Mouse (Mus musculus): ENCODE measurements around the gene Dguok. TPM values are rescaled to one million over a fixed set of nuclear protein-coding genes. Genes with fewer than 3 reads are reported as not detected.

The Dguok gene
- polyA plus RNA-seq, 1 experiment: 50.0 TPM

- Histone ChIP-seq H3K4me1 (ENCODE audit: control insufficient read depth, insufficient read depth, low read length) (peaks cover 6% of the 10 kb centered on the region; the same call in 1 of the 2 replicates), H3K27me3 (replicated peaks; ENCODE audit: control insufficient read depth, insufficient read depth, low read length) (no peaks in the 10 kb centered on the region), H3K36me3 (ENCODE audit: control insufficient read depth, insufficient read depth, low read length) (no peaks in the 10 kb centered on the region), H3K4me3 (ENCODE audit: insufficient read depth, low read depth, low read length) (no peak overlapping the region), H3K27ac (ENCODE audit: insufficient read depth, low read depth, low read length) (no peak overlapping the region)
- 55% methylated on average over 2 of the region's 2 CpGs for WGBS
- DNase-seq: peak; percentile 10
- TF ChIP-seq CTCF (conservative IDR thresholded peaks at IDR 0.05; ENCODE audit: insufficient read depth, insufficient read length, low read depth, low read length) (peak; percentile 46; the same call in 1 of the 2 replicates), POLR2A (IDR thresholded peaks at IDR 0.05; ENCODE audit: low read depth, low read length) (no peak)
Observed at GRCm38 (mm10) chr6:83510210-83510609, 3.4 kb upstream of the Dguok start.

DNA sequence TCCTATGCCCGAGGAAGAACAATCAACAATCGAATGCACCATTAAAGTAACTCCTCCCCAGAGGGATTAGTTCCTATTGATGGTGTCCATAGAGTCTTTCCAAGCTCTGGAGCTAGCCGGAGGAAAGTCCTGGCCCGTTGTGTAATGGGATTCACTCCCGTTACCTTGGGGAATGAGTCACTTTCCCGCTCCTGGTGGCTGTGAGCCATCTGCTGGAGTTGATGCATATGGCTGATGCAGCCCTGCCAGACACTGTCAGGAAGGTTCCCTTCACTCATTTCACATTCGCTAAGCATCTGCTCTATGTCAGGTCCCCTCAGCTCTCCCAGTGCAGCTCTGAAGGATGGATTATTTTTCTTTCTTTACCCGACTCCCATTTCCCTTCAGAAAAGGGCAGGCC is 2.7 kb upstream of the Dguok start:
- 34% methylated on average over 8 of the region's 8 CpGs for WGBS
- Histone ChIP-seq H3K27ac (ENCODE audit: insufficient read depth, low read depth, low read length) (no peak overlapping the region), H3K36me3 (ENCODE audit: control insufficient read depth, insufficient read depth, low read length) (no peaks in the 10 kb centered on the region), H3K27me3 (replicated peaks; ENCODE audit: control insufficient read depth, insufficient read depth, low read length) (no peaks in the 10 kb centered on the region), H3K4me3 (ENCODE audit: insufficient read depth, low read depth, low read length) (no peak overlapping the region), H3K4me1 (ENCODE audit: control insufficient read depth, insufficient read depth, low read length) (peaks cover 6% of the 10 kb centered on the region; the same call in 1 of the 2 replicates)
- TF ChIP-seq POLR2A (IDR thresholded peaks at IDR 0.05; ENCODE audit: low read depth, low read length) (no peak), CTCF (conservative IDR thresholded peaks at IDR 0.05; ENCODE audit: insufficient read depth, insufficient read length, low read depth, low read length) (no peak)
- peak; percentile 8 for DNase-seq

GRCm38 (mm10) chr6:83507168-83507546 is 388 bp upstream of the Dguok start:
- Histone ChIP-seq H3K27ac (ENCODE audit: insufficient read depth, low read depth, low read length) (peak overlapping the region; percentile 73), H3K36me3 (ENCODE audit: control insufficient read depth, insufficient read depth, low read length) (no peaks in the 10 kb centered on the region), H3K4me1 (ENCODE audit: control insufficient read depth, insufficient read depth, low read length) (peaks cover 14% of the 10 kb centered on the region), H3K27me3 (replicated peaks; ENCODE audit: control insufficient read depth, insufficient read depth, low read length) (no peaks in the 10 kb centered on the region), H3K4me3 (ENCODE audit: insufficient read depth, low read depth, low read length) (peak overlapping the region; percentile 27)
- DNase-seq: no peak
- TF ChIP-seq CTCF (conservative IDR thresholded peaks at IDR 0.05; ENCODE audit: insufficient read depth, insufficient read length, low read depth, low read length) (no peak), POLR2A (IDR thresholded peaks at IDR 0.05; ENCODE audit: low read depth, low read length) (no peak)
- 13% methylated on average over 6 of the region's 6 CpGs for WGBS

DNA sequence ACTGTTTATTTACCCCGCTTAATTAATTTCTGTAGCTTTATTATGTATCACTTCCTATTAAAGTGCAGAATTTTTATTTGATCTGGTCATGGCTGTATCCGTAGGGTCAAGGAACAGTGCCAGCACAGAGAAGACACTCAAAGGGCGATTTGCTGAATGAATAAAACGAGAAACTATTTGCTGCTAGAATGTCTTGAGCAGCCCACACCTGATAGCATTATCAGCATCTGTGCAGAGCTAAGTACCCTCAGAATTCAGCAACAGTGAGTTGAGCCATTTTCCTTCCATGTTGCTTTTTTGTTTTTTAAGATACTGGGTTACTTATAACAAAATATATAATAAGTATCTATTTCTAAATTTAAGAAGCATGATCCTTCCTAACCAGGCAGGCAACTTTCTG is 1.2 kb downstream of the Dguok start:
- TF ChIP-seq POLR2A (IDR thresholded peaks at IDR 0.05; ENCODE audit: low read depth, low read length) (no peak), CTCF (conservative IDR thresholded peaks at IDR 0.05; ENCODE audit: insufficient read depth, insufficient read length, low read depth, low read length) (no peak)
- H3K4me3 ChIP-seq (ENCODE audit: insufficient read depth, low read depth, low read length): no peak overlapping the region
- WGBS: 84% methylated on average over 4 of the region's 4 CpGs

GRCm38 (mm10) chr6:83503361-83503760 is 3.4 kb downstream of the Dguok start:
- no peak for DNase-seq
- Histone ChIP-seq H3K4me1 (ENCODE audit: control insufficient read depth, insufficient read depth, low read length) (peaks cover 23% of the 10 kb centered on the region), H3K36me3 (ENCODE audit: control insufficient read depth, insufficient read depth, low read length) (no peaks in the 10 kb centered on the region), H3K4me3 (ENCODE audit: insufficient read depth, low read depth, low read length) (no peak overlapping the region), H3K27me3 (replicated peaks; ENCODE audit: control insufficient read depth, insufficient read depth, low read length) (no peaks in the 10 kb centered on the region), H3K27ac (ENCODE audit: insufficient read depth, low read depth, low read length) (no peak overlapping the region; the same call in 1 of the 2 replicates)
- TF ChIP-seq CTCF (conservative IDR thresholded peaks at IDR 0.05; ENCODE audit: insufficient read depth, insufficient read length, low read depth, low read length) (no peak), POLR2A (IDR thresholded peaks at IDR 0.05; ENCODE audit: low read depth, low read length) (no peak)
- 62% methylated on average over 3 of the region's 3 CpGs for WGBS

More for the DNA sequence above, 1.2 kb downstream of the Dguok start:
- H3K27me3 ChIP-seq (replicated peaks; ENCODE audit: control insufficient read depth, insufficient read depth, low read length): no peaks in the 10 kb centered on the region
- DNase-seq: no peak
- H3K36me3 ChIP-seq (ENCODE audit: control insufficient read depth, insufficient read depth, low read length): no peaks in the 10 kb centered on the region
- H3K27ac ChIP-seq (ENCODE audit: insufficient read depth, low read depth, low read length): no peak overlapping the region
- peaks cover 23% of the 10 kb centered on the region for H3K4me1 ChIP-seq (ENCODE audit: control insufficient read depth, insufficient read depth, low read length)

GRCm38 (mm10) chr6:83502656-83503055 is 4.1 kb downstream of the Dguok start:
- no peaks in the 10 kb centered on the region for H3K36me3 ChIP-seq (ENCODE audit: control insufficient read depth, insufficient read depth, low read length)
- 73% methylated on average over 3 of the region's 3 CpGs for WGBS
- H3K27ac ChIP-seq (ENCODE audit: insufficient read depth, low read depth, low read length): peak overlapping the region; percentile 86
- H3K4me3 ChIP-seq (ENCODE audit: insufficient read depth, low read depth, low read length): no peak overlapping the region
- peak; percentile 33 for DNase-seq
- H3K4me1 ChIP-seq (ENCODE audit: control insufficient read depth, insufficient read depth, low read length): peaks cover 23% of the 10 kb centered on the region
- TF ChIP-seq POLR2A (IDR thresholded peaks at IDR 0.05; ENCODE audit: low read depth, low read length): no peak
- no peak for TF ChIP-seq CTCF (conservative IDR thresholded peaks at IDR 0.05; ENCODE audit: insufficient read depth, insufficient read length, low read depth, low read length)
- no peaks in the 10 kb centered on the region for H3K27me3 ChIP-seq (replicated peaks; ENCODE audit: control insufficient read depth, insufficient read depth, low read length)

- H3K27ac ChIP-seq (ENCODE audit: insufficient read depth, low read depth, low read length): peak overlapping the region; percentile 86
- DNase-seq: peak; percentile 34
Observed at GRCm38 (mm10) chr6:83501524-83502310, 5.1 kb downstream of the Dguok start.

More at GRCm38 (mm10) chr6:83501524-83502310, 5.1 kb downstream of the Dguok start:
- Histone ChIP-seq H3K27me3 (replicated peaks; ENCODE audit: control insufficient read depth, insufficient read depth, low read length) (no peaks in the 10 kb centered on the region), H3K4me3 (ENCODE audit: insufficient read depth, low read depth, low read length) (no peak overlapping the region), H3K4me1 (ENCODE audit: control insufficient read depth, insufficient read depth, low read length) (peaks cover 24% of the 10 kb centered on the region), H3K36me3 (ENCODE audit: control insufficient read depth, insufficient read depth, low read length) (no peaks in the 10 kb centered on the region)
- TF ChIP-seq POLR2A (IDR thresholded peaks at IDR 0.05; ENCODE audit: low read depth, low read length): no peak
- TF ChIP-seq CTCF (conservative IDR thresholded peaks at IDR 0.05; ENCODE audit: insufficient read depth, insufficient read length, low read depth, low read length): no peak
- 32% methylated on average over 9 of the region's 9 CpGs for WGBS

All from kidney, adult 2 months (tissue).